Mouse (Mus musculus) spleen, adult 2 months (tissue): ENCODE measurements at regions not wholly inside any gene's neighbourhood (a gene's known extent, or its start where the extent isn't known, plus 50 kb on each side); places are given as distances from the start of the nearest gene placed in this dataset.

ENCODE experiments used
- CTCF ChIP-seq: fragments of 200-500 bp; IDR thresholded peaks from 2 replicates; pipeline ENCODE4 v1.5.1; 2011; ENCODE audit warnings: mild to moderate bottlenecking, inconsistent platforms; ENCODE audit not compliant: insufficient read depth, insufficient read length, insufficient replicate concordance; ENCODE audit errors: extremely low read depth
- POLR2A ChIP-seq: fragments of 200-500 bp; IDR thresholded peaks from 2 replicates; pipeline ENCODE4 v1.6.1; 2011; ENCODE audit warnings: low read depth, low read length, inconsistent platforms

GRCm38 (mm10) chr9:97189646-97190045 is 78.7 kb upstream of the Slc25a36 start:
- TF ChIP-seq CTCF (no peak), POLR2A (no peak)
